Mouse (Mus musculus): ENCODE data around the gene Kat5. TPM values are rescaled to one million over a fixed set of nuclear protein-coding genes. Genes with fewer than 3 reads are reported as not detected.

Kat5 gene
- total and polyA plus RNA-seq, 3 experiments = 46.5 to 106 (median 62.8) TPM

- H3K9me3 ChIP-seq (replicated peaks; ENCODE audit: low read length) = no peaks in the 10 kb centered on the region
- in situ Hi-C loops (cut with MboI; ENCODE audit: low pct_ligation_motif_present, low pct_unique_long_range_greater_than_20kb, low sequenced_read_pairs) = no loop called here
- H3K36me3 ChIP-seq (replicated peaks in 1 of 2; ENCODE audit: control insufficient read depth in 1 of 2, insufficient read depth in 1 of 2, low read length in 1 of 2) = peaks cover 14 to 19% of the 10 kb centered on the region in 2 experiments
- H3K4me3 ChIP-seq (replicated peaks in 1 of 3; ENCODE audit: low read depth in 2 of 3, low read length in 2 of 3, poor library complexity in 1 of 3) = no peak overlapping the region
- peaks cover 4% of the 10 kb centered on the region for H3K27me3 ChIP-seq (replicated peaks)
- no peak overlapping the region for H3K9ac ChIP-seq (ENCODE audit: insufficient read depth, low read depth)
- H3K4me2 ChIP-seq (ENCODE audit: insufficient read depth, low read depth, poor library complexity, severe bottlenecking) = no peak overlapping the region
- DNase-seq (ENCODE audit: extremely low read depth) = no peak
- H3K4me1 ChIP-seq (ENCODE audit: control insufficient read depth in 1 of 2, insufficient read depth in 2 of 2) = peaks cover 0 to 3% of the 10 kb centered on the region in 2 experiments; a peak in 1 of 4 replicates
- dilution Hi-C loops (cut with MboI; ENCODE audit: extremely low pct_ligation_motif_present, extremely low pct_unique_long_range_greater_than_20kb, low sequenced_read_pairs) = no loop called here
- no peak overlapping the region for H3K27ac ChIP-seq (ENCODE audit: insufficient read depth, low read depth)
- TF ChIP-seq NRF1 (IDR thresholded peaks at IDR 0.05; ENCODE audit: low read depth, low read length) (no peak), ZC3H11A (IDR thresholded peaks at IDR 0.05; ENCODE audit: low read depth, low read length) (no peak), CTCF (conservative IDR thresholded peaks at IDR 0.05 in 1 of 2, IDR thresholded peaks at IDR 0.05 in 1 of 2; ENCODE audit: low read depth in 2 of 2, low read length in 2 of 2) (no peak), CHD1 (IDR thresholded peaks at IDR 0.05; ENCODE audit: low read depth, low read length) (no peak), ETS1 (conservative IDR thresholded peaks at IDR 0.05; ENCODE audit: low read depth, low read length) (no peak), GABPA (IDR thresholded peaks at IDR 0.05; ENCODE audit: insufficient replicate concordance, low read depth, low read length) (no peak), ELF1 (IDR thresholded peaks at IDR 0.05; ENCODE audit: low read depth, low read length) (no peak), E2F4 (IDR thresholded peaks at IDR 0.05; ENCODE audit: insufficient replicate concordance, low read depth, low read length) (no peak), RCOR1 (conservative IDR thresholded peaks at IDR 0.05; ENCODE audit: low read depth, low read length) (no peak), USF1 (IDR thresholded peaks at IDR 0.05; ENCODE audit: low read depth, low read length) (no peak), ZKSCAN1 (IDR thresholded peaks at IDR 0.05; ENCODE audit: borderline replicate concordance, low read depth, low read length) (no peak), MXI1 (IDR thresholded peaks at IDR 0.05; ENCODE audit: low read depth, low read length) (no peak)
- H3K79me2 ChIP-seq (replicated peaks; ENCODE audit: control insufficient read depth, extremely low read depth, insufficient read depth, poor library complexity, severe bottlenecking) = no peaks in the 10 kb centered on the region
Observed at GRCm38 (mm10) chr19:5575336-5575735, 34.7 kb downstream of the Kat5 start.

- dilution Hi-C loops (cut with MboI; ENCODE audit: extremely low pct_ligation_motif_present, extremely low pct_unique_long_range_greater_than_20kb, low sequenced_read_pairs) (no loop called here), in situ Hi-C loops (cut with MboI; ENCODE audit: low pct_ligation_motif_present, low pct_unique_long_range_greater_than_20kb, low sequenced_read_pairs) (no loop called here)
- H3K9me3 ChIP-seq (replicated peaks; ENCODE audit: low read length) = no peaks in the 10 kb centered on the region
- no peak overlapping the region for H3K4me3 ChIP-seq (replicated peaks in 1 of 3; ENCODE audit: low read depth in 2 of 3, low read length in 2 of 3, poor library complexity in 1 of 3)
- DNase-seq (ENCODE audit: extremely low read depth) = no peak
- 0 out of 2 replicates have a peak, but pooled peaks cover 5% of the 10 kb centered on the region for H3K79me2 ChIP-seq (replicated peaks; ENCODE audit: control insufficient read depth, extremely low read depth, insufficient read depth, poor library complexity, severe bottlenecking)
- peaks cover 7 to 12% of the 10 kb centered on the region in 2 experiments for H3K4me1 ChIP-seq (ENCODE audit: control insufficient read depth in 1 of 2, insufficient read depth in 2 of 2)
- H3K27ac ChIP-seq (ENCODE audit: insufficient read depth, low read depth) = no peak overlapping the region
- no peak overlapping the region for H3K9ac ChIP-seq (ENCODE audit: insufficient read depth, low read depth)
- TF ChIP-seq UBTF (IDR thresholded peaks at IDR 0.05; ENCODE audit: low read depth, low read length) (no peak), CHD1 (IDR thresholded peaks at IDR 0.05; ENCODE audit: low read depth, low read length) (no peak), ZNF384 (IDR thresholded peaks at IDR 0.05; ENCODE audit: low read depth, low read length) (no peak), MXI1 (IDR thresholded peaks at IDR 0.05; ENCODE audit: low read depth, low read length) (no peak), CHD2 (IDR thresholded peaks at IDR 0.05; ENCODE audit: low read length) (no peak), USF2 (conservative IDR thresholded peaks at IDR 0.05; ENCODE audit: low read depth, low read length) (no peak), E2F4 (IDR thresholded peaks at IDR 0.05; ENCODE audit: insufficient replicate concordance, low read depth, low read length) (no peak), MEF2A (IDR thresholded peaks at IDR 0.05; ENCODE audit: borderline replicate concordance, low read depth, low read length) (no peak), JUND (conservative IDR thresholded peaks at IDR 0.05; ENCODE audit: low read depth, low read length) (no peak), PAX5 (IDR thresholded peaks at IDR 0.05; ENCODE audit: low read length) (no peak), POLR2A (IDR thresholded peaks at IDR 0.05; ENCODE audit: low read depth, low read length) (no peak), ZC3H11A (IDR thresholded peaks at IDR 0.05; ENCODE audit: low read depth, low read length) (no peak), RAD21 (IDR thresholded peaks at IDR 0.05; ENCODE audit: low read depth, low read length) (no peak), KAT2A (IDR thresholded peaks at IDR 0.05; ENCODE audit: insufficient replicate concordance, low read length) (no peak)
- no peak overlapping the region for H3K4me2 ChIP-seq (ENCODE audit: insufficient read depth, low read depth, poor library complexity, severe bottlenecking)
- H3K27me3 ChIP-seq (replicated peaks) = no peaks in the 10 kb centered on the region
- H3K36me3 ChIP-seq (replicated peaks in 1 of 2; ENCODE audit: control insufficient read depth in 1 of 2, insufficient read depth in 1 of 2, low read length in 1 of 2) = peaks cover 26 to 34% of the 10 kb centered on the region in 2 experiments
Observed at GRCm38 (mm10) chr19:5572331-5573125, 37.5 kb downstream of the Kat5 start.
